Mouse (Mus musculus): ENCODE data around the gene Msh3. TPM values are rescaled to one million over a fixed set of nuclear protein-coding genes. Genes with fewer than 3 reads are reported as not detected.

Msh3 gene
- polyA plus RNA-seq, 1 experiment, result 35.5 TPM

Other genes starting within 250 kb of the Msh3 start
- gene Rasgrf2, start 223.3 kb downstream of the Msh3 start, polyA plus RNA-seq (2011; ENCODE audit: insufficient read depth, insufficient read length, low replicate concordance, missing spikeins), result 0.45 and 0.79 TPM in 2 replicates
- 1.7 TPM in 1 of 2 replicates, not detected in the other for gene Gm20379, start 49.0 kb downstream of the Msh3 start, polyA plus RNA-seq (2011; ENCODE audit: insufficient read depth, insufficient read length, low replicate concordance, missing spikeins)
- gene Dhfr, start 277 bp downstream of the Msh3 start, polyA plus RNA-seq (2011; ENCODE audit: insufficient read depth, insufficient read length, low replicate concordance, missing spikeins), result 8.9 and 10.0 TPM in 2 replicates
- gene Ankrd34b, start 70.9 kb upstream of the Msh3 start, polyA plus RNA-seq (2011; ENCODE audit: insufficient read depth, insufficient read length, low replicate concordance, missing spikeins), result 0.77 TPM in 1 of 2 replicates, not detected in the other
- gene Fam151b, start 129.0 kb upstream of the Msh3 start, polyA plus RNA-seq (2011; ENCODE audit: insufficient read depth, insufficient read length, low replicate concordance, missing spikeins), result 7.2 TPM in 1 of 2 replicates, not detected in the other
- gene Zfyve16, start 175.9 kb upstream of the Msh3 start, polyA plus RNA-seq (2011; ENCODE audit: insufficient read depth, insufficient read length, low replicate concordance, missing spikeins), result 1.8 and 5.2 TPM in 2 replicates
- gene Spz1, start 221.2 kb upstream of the Msh3 start, polyA plus RNA-seq (2011; ENCODE audit: insufficient read depth, insufficient read length, low replicate concordance, missing spikeins), result not detected in 2 replicates

Measured in bone marrow, adult 2 months (tissue).